Mouse (Mus musculus) kidney, adult 10 weeks (tissue): Measurements from ENCODE around the gene Eef2kmt. TPM values are rescaled to one million over a fixed set of nuclear protein-coding genes. Genes with fewer than 3 reads are reported as not detected.

Experiments used
- polyA plus RNA-seq: library from polyadenylated mRNA; stranded (reverse); fragments of 350-450 nt; fragmentation: Illumina TruSeq; extraction: RNeasy Lipid Tissue Mini Kit (QIAGEN cat#74804); gene quantifications from one replicate; pipeline ENCODE4 v1.2.3, GENCODE M21; 2014; ENCODE audit warnings: low read depth, low replicate concordance

Gene Eef2kmt
- polyA plus RNA-seq, result 2.7 TPM

GRCm38 (mm10) chr16:5255779-5256496, at the start of gene Eef2kmt:
Gene Eef2kmt, minus strand, starts transcription at chr16:5255983.

DNA sequence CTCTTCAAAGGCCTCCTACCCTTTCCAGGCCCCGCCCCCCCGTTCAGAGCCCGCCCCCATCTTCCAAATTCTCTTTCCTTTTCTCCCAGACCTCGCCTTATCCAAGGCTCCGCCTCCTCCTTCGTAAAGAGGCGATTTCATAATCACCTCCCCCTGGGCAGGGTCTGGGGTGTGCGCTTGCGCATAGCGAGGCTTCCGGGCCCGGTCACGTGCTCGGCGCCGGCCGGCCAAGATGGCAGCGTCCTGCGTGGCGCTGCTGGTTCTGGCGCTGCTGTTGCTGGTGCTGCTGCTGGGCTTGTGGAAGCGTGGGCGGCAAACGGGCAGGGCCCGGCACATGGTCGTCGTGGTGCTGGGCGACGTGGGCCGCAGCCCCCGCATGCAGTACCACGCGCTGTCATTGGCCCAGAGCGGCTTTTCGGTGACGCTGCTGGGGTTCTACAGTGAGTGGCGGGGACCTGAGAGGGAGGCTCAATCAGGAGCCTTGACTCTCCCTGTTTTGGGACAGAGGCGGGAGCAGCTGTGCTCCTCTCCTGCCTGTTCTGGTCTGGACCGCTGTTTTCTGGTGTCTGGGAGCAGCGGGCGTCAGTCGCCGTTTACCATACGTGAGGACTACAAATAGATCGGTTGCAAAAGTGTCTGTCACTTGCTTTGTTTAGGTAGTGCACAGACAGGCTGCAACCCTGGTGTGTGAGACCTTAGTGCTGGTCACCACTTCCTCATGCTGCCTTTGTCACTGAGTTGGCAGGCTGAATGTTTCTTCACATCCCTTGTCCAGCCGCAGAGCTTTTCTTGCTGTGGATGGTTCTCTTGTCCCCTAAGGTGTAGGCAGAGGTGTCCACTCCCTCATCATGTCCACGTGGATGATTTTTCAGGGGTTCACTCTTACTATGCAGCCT, 22.1 kb downstream of the Eef2kmt start, which contains the start of gene Alg1:
Alg1 (plus strand) TSS at position 204 of the 896 bp plus-strand sequence.

GRCm38 (mm10) chr16:5222140-5222539, 33.6 kb downstream of the Eef2kmt start, which contains the start of gene AU021092:
Gene AU021092, minus strand, starts transcription at chr16:5222299.

DNA sequence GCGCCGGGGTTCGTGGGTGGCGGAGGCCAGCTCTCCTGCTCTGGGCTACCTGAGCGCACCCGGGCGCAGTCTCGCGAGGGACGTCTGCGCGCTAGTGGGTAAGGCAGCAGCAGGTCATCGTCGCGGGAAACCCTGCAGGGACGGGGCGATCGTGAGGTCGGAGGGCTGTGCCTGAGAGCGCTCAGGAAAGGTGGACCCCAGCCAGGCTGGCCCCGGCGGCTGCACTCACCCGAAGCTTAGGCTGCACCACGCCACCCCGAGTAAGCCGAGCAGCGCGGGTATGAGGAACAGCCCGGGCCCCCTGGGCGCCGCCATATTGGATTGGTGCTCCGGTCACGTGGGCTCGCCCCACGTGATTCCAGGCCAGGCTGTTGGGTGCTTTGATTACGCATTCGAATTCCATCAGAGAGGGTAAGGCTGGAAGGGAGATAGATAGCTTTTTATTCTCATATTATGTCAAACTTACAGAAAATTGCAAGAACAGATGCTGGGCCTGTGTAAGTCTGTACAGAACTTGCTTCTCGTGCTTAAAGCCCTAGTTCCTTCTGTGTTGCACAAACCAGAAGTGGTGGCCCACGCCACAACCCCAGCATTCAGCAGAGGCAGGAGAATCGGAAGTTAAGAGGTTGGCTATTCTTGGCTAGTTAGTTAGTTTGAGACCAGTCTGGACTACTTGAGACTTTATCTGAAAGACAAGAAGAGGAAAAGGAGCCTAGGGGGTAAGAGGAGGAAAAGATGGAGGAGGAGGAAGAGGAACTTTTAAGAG, 51.9 kb downstream of the Eef2kmt start, which contains the start of gene Nagpa:
Nagpa (minus strand) TSS at position 345 of the 766 bp plus-strand sequence.

Other genes starting within 250 kb of the Eef2kmt start
- not detected for gene Smim22, start 248.7 kb downstream of the Eef2kmt start, polyA plus RNA-seq
- 1.3 TPM for gene Rogdi, start 242.4 kb downstream of the Eef2kmt start, polyA plus RNA-seq
- 82.7 TPM for gene Glyr1, start 206.1 kb downstream of the Eef2kmt start, polyA plus RNA-seq
- 19.7 TPM for gene Ubn1, start 205.9 kb downstream of the Eef2kmt start, polyA plus RNA-seq
- gene Ppl, start 123.6 kb downstream of the Eef2kmt start, polyA plus RNA-seq, result 1.7 TPM
- not detected for gene Sec14l5, start 108.9 kb downstream of the Eef2kmt start, polyA plus RNA-seq
- 0.53 TPM for gene Nagpa, start 52.0 kb downstream of the Eef2kmt start, polyA plus RNA-seq
- gene AU021092, start 33.7 kb downstream of the Eef2kmt start, polyA plus RNA-seq, result 0.57 TPM
- 0.77 TPM for gene Alg1, start 22.4 kb downstream of the Eef2kmt start, polyA plus RNA-seq